ENCODE assay signal across 7 mouse cellular contexts in the genomic region with DNA sequence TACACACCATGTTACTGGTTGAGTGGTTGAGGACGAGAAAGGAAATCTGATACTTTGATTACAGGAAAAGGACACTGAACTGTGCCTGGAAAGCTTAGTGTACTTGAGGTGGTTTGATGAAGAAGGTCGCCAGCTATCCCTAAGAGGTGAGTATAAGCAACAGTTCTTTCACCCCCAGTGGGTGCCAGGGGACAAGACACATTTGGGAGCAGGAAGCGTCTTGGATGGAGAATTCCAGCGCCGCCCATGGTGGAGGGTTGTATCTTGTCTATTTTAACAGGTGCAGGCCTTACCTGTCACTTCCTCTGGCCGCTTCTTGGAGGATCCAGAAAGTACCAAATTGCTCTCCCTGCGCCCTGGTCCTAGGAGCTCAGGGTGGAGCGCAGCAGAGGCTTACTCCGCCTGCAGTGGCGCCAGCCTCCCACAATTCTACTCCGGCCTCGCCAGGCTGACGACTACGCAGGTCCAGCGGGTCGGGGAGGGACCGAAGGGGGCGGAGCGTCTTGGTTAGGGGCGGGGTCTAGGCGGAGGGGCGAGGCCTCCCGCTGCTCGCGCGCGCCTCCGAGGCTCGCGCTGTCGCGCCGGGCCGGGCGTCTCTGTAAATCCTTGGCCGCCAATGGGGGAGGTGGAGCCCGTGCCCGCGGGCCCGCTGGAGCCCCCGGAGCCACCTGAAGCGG. TPM values are rescaled to one million over a fixed set of nuclear protein-coding genes. Genes with fewer than 3 reads are reported as not detected.
DNase-seq lines count a peak whose midpoint lies in the region; ATAC-seq lines count a peak whose summit lies in the region.

Gene Phlpp2 (plus strand): TSS at position 540 of the 677 bp plus-strand sequence.

- peak within 1 kb of the TSS; percentile 95 for H3K4me3 ChIP-seq in intestine, embryonic 16.5 days (ENCODE audit: low read length)
- peak within 1 kb of the TSS; percentile 97 for H3K4me3 ChIP-seq in midbrain, embryonic 11.5 days (ENCODE audit: low read depth, low read length)

- WGBS in intestine, embryonic 16.5 days: under 1% methylated on average over 42 of the region's 42 CpGs
- 2% methylated on average over 40 of the region's 42 CpGs for WGBS in midbrain, embryonic 11.5 days

- H3K9me3 ChIP-seq in intestine, embryonic 16.5 days (ENCODE audit: control insufficient read depth, low read length): no peaks in the 10 kb centered on the region
- H3K9me3 ChIP-seq in midbrain, embryonic 11.5 days (ENCODE audit: control insufficient read depth, low read length): no peaks in the 10 kb centered on the region

- no peaks in the 10 kb centered on the region; the same call in 1 of the 2 replicates for H3K4me1 ChIP-seq in intestine, embryonic 16.5 days (ENCODE audit: control insufficient read depth, insufficient read depth, low read length)
- H3K4me1 ChIP-seq in midbrain, embryonic 11.5 days (ENCODE audit: control insufficient read depth, insufficient read depth, low read length): peaks cover 6% of the 10 kb centered on the region; the same call in 1 of the 2 replicates

- H3K4me2 ChIP-seq in intestine, embryonic 16.5 days (ENCODE audit: low read depth, low read length): peak within 1 kb of the TSS; percentile 69
- H3K4me2 ChIP-seq in midbrain, embryonic 11.5 days: peak within 1 kb of the TSS; percentile 87

- peak within 1 kb of the TSS; percentile 96 for H3K9ac ChIP-seq in intestine, embryonic 16.5 days (ENCODE audit: low read depth, low read length)
- H3K9ac ChIP-seq in midbrain, embryonic 11.5 days (ENCODE audit: low read length): peak within 1 kb of the TSS; percentile 98

- DNase-seq in adrenal gland, adult 2 months: peak; percentile 99
- peak; percentile 89 for DNase-seq in embryo, embryonic 11.5 days (ENCODE audit: low read depth, low spot score)
- DNase-seq in gastrocnemius, postnatal 4 days (ENCODE audit: low spot score in 2 of 2): peak; percentile 96 to 97
- peak; percentile 93 for DNase-seq in left cerebral cortex, postnatal 36 days (ENCODE audit: low spot score in 2 of 2)
- DNase-seq in midbrain, embryonic 11.5 days (ENCODE audit: low spot score, missing footprints): peak; percentile 100
- DNase-seq in skeletal muscle tissue, adult 2 months (ENCODE audit: low read depth, low spot score): peak; percentile 93

- peak; percentile 97 for ATAC-seq in intestine, embryonic 16.5 days
- ATAC-seq in midbrain, embryonic 11.5 days (ENCODE audit: low FRiP score): peak; percentile 98

- intact Hi-C loops in left cerebral cortex, postnatal 36 days (cut with DNase I): loop anchor here (5.0 to 10.0 kb wide), 2 partner anchors 49 to 153 kb away; no protein-coding TSS in a partner anchor

- no peaks in the 10 kb centered on the region for H3K27me3 ChIP-seq in intestine, embryonic 16.5 days (replicated peaks; ENCODE audit: control insufficient read depth, insufficient read depth, low read length)
- H3K27me3 ChIP-seq in midbrain, embryonic 11.5 days (ENCODE audit: control insufficient read depth, insufficient read depth, low read length): no peaks in the 10 kb centered on the region

- H3K27ac ChIP-seq in intestine, embryonic 16.5 days (ENCODE audit: low read length): peak within 1 kb of the TSS; percentile 90
- H3K27ac ChIP-seq in midbrain, embryonic 11.5 days (ENCODE audit: low read depth, low read length): peak within 1 kb of the TSS; percentile 81

- H3K36me3 ChIP-seq in intestine, embryonic 16.5 days (ENCODE audit: control insufficient read depth, insufficient read depth, low read length): no peaks in the 10 kb centered on the region
- no peaks in the 10 kb centered on the region for H3K36me3 ChIP-seq in midbrain, embryonic 11.5 days (ENCODE audit: control insufficient read depth, insufficient read depth, low read length)

RNA-seq across cellular contexts. Expression of gene Phlpp2, which starts in this region (rescaled TPM):
- total RNA-seq in adrenal gland, adult 2 months (2021): 10 to 100 TPM in 1 of 2 experiments, 1 to 10 TPM in 1; 6.2 to 10.1 TPM
- 1.9 and 2.8 TPM in 2 replicates for polyA plus RNA-seq in adrenal gland, adult 2 months (2012; rRNA removed)
- 1 to 10 TPM; 7.6 to 7.7 TPM for total RNA-seq in gastrocnemius, postnatal 4 days (2021)
- 1.7 and 2.1 TPM in 2 replicates for polyA plus RNA-seq in intestine, embryonic 16.5 days (2015; fragmentation: Nextera tagmentation; extraction: Ambion mirVana)
- 10 to 100 TPM; 31.9 to 39.3 TPM for total RNA-seq in left cerebral cortex, postnatal 36 days (2021)
- 2.7 and 3.2 TPM in 2 replicates for polyA plus RNA-seq in midbrain, embryonic 11.5 days (2014; fragmentation: Nextera tagmentation; extraction: Ambion mirVana)

Comparison
In these comparisons a context has a peak if more than half of its experiments do, and no peak if none do; other contexts are left out.
1. Peak in every context shown above with its lines: DNase-seq, ATAC-seq, H3K4me3 ChIP-seq and H3K27ac ChIP-seq.